Mouse (Mus musculus): ENCODE data around the gene Sox12.

GRCm38 (mm10) chr2:152410971-152411371 lies 13.1 kb upstream of the Sox12 start:
- no peak for TF ChIP-seq CTCF (IDR thresholded peaks at IDR 0.05; ENCODE audit: extremely low read depth, insufficient read length, insufficient replicate concordance, low read depth, low read length)
- no peak for TF ChIP-seq POLR2A (IDR thresholded peaks at IDR 0.05; ENCODE audit: low read depth, low read length)

All from small intestine, adult 2 months (tissue).